Mouse (Mus musculus) ES-Bruce4 (cell line): Measurements from ENCODE around the gene Evpl. TPM values are rescaled to one million over a fixed set of nuclear protein-coding genes. Genes with fewer than 3 reads are reported as not detected.

Source experiments
- H3K27ac ChIP-seq: 2 replicates; pipeline ENCODE4 v1.5.1; 2012; ENCODE audit warnings: low read length, inconsistent platforms; ENCODE audit not compliant: insufficient read depth
- H3K27me3 ChIP-seq: 2 replicates; pipeline ENCODE4 v1.6.1; 2012; ENCODE audit warnings: mild to moderate bottlenecking, low read length, inconsistent platforms; ENCODE audit not compliant: control insufficient read depth, poor library complexity, insufficient read depth, severe bottlenecking
- H3K36me3 ChIP-seq: 2 replicates; pipeline ENCODE4 v1.6.1; 2012; ENCODE audit warnings: inconsistent platforms, mild to moderate bottlenecking, low read length, moderate library complexity; ENCODE audit not compliant: control insufficient read depth, poor library complexity, insufficient read depth, severe bottlenecking
- H3K4me1 ChIP-seq: one replicate; pipeline ENCODE4 v1.8.1; 2011; ENCODE audit warnings: low read length; ENCODE audit not compliant: control insufficient read depth, insufficient read depth
- H3K4me3 ChIP-seq: 2 replicates; pipeline ENCODE4 v1.5.1; 2011; ENCODE audit warnings: low read depth, mild to moderate bottlenecking, low read length
- H3K9ac ChIP-seq: 2 replicates; pipeline ENCODE4 v1.6.1; 2012; ENCODE audit warnings: low read depth, mild to moderate bottlenecking, inconsistent platforms; ENCODE audit not compliant: poor library complexity, severe bottlenecking
- H3K9me3 ChIP-seq: replicated peaks from 2 replicates; pipeline ENCODE4 v1.6.1; 2012; ENCODE audit warnings: mild to moderate bottlenecking, low read length, inconsistent platforms; ENCODE audit not compliant: control insufficient read depth, poor library complexity, insufficient read depth, severe bottlenecking
- CTCF ChIP-seq: IDR thresholded peaks from one replicate; pipeline ENCODE4 v1.8.1; 2011; ENCODE audit warnings: low read depth, low read length
- EP300 ChIP-seq: IDR thresholded peaks from 2 replicates; pipeline ENCODE4 v1.6.1; 2011; ENCODE audit warnings: low read depth, low read length; ENCODE audit not compliant: insufficient read depth
- POLR2A ChIP-seq: IDR thresholded peaks from one replicate; pipeline ENCODE4 v1.8.1; 2011; ENCODE audit warnings: low read length; ENCODE audit not compliant: insufficient read depth
- polyA plus RNA-seq: library from polyadenylated mRNA; stranded (reverse); fragments of >200 nt; gene quantifications from 2 replicates; pipeline ENCODE4 v1.2.4, GENCODE M21; 2011; ENCODE audit warnings: low read depth; ENCODE audit not compliant: missing spikeins, insufficient read depth, insufficient read length

The Evpl gene
- polyA plus RNA-seq, result 2.6 and 3.1 TPM in 2 replicates

- Histone ChIP-seq H3K36me3 (no peaks in the 10 kb centered on the region), H3K4me1 (no peaks in the 10 kb centered on the region), H3K9me3 (no peaks in the 10 kb centered on the region), H3K9ac (peak within 1 kb of the TSS; percentile 69), H3K27ac (no peak within 1 kb of the TSS), H3K4me3 (peak within 1 kb of the TSS; percentile 56), H3K27me3 (no peaks in the 10 kb centered on the region)
- no peak for TF ChIP-seq EP300
- TF ChIP-seq CTCF, result no peak
- TF ChIP-seq POLR2A, result no peak
Observed at GRCm38 (mm10) chr11:116237742-116238395, at the start of gene Evpl. TSS of gene Evpl (minus strand) at chr11:116238077.

- no peaks in the 10 kb centered on the region for H3K27me3 ChIP-seq
- no peak overlapping the region for H3K9ac ChIP-seq
- H3K36me3 ChIP-seq, result no peaks in the 10 kb centered on the region
- no peaks in the 10 kb centered on the region for H3K4me1 ChIP-seq
- no peak overlapping the region for H3K27ac ChIP-seq
- no peak overlapping the region for H3K4me3 ChIP-seq
- no peak for TF ChIP-seq CTCF
- no peak for TF ChIP-seq POLR2A
- TF ChIP-seq EP300, result no peak
- H3K9me3 ChIP-seq, result no peaks in the 10 kb centered on the region
Observed at GRCm38 (mm10) chr11:116287351-116287750, 49.5 kb upstream of the Evpl start.

GRCm38 (mm10) chr11:116285770-116286191 is 47.9 kb upstream of the Evpl start:
- Histone ChIP-seq H3K36me3 (no peaks in the 10 kb centered on the region), H3K27me3 (no peaks in the 10 kb centered on the region), H3K9me3 (no peaks in the 10 kb centered on the region), H3K4me1 (no peaks in the 10 kb centered on the region), H3K4me3 (no peak overlapping the region), H3K9ac (no peak overlapping the region), H3K27ac (no peak overlapping the region)
- no peak for TF ChIP-seq EP300
- TF ChIP-seq POLR2A, result no peak
- no peak for TF ChIP-seq CTCF

- Histone ChIP-seq H3K4me1 (no peaks in the 10 kb centered on the region), H3K9me3 (no peaks in the 10 kb centered on the region), H3K9ac (no peak overlapping the region), H3K36me3 (no peaks in the 10 kb centered on the region), H3K27ac (no peak overlapping the region), H3K4me3 (no peak overlapping the region), H3K27me3 (no peaks in the 10 kb centered on the region)
- TF ChIP-seq POLR2A (no peak), EP300 (no peak), CTCF (no peak)
Observed at GRCm38 (mm10) chr11:116283982-116284381, 46.1 kb upstream of the Evpl start.

- Histone ChIP-seq H3K9ac (no peak overlapping the region), H3K9me3 (no peaks in the 10 kb centered on the region), H3K27me3 (no peaks in the 10 kb centered on the region), H3K27ac (no peak overlapping the region), H3K4me3 (peak overlapping the region; percentile 24), H3K4me1 (no peaks in the 10 kb centered on the region), H3K36me3 (no peaks in the 10 kb centered on the region)
- TF ChIP-seq CTCF (no peak), EP300 (no peak), POLR2A (no peak)
Observed at GRCm38 (mm10) chr11:116282912-116283521, 45.1 kb upstream of the Evpl start.

GRCm38 (mm10) chr11:116282089-116282488 is 44.2 kb upstream of the Evpl start:
- H3K27ac ChIP-seq, result no peak overlapping the region
- H3K4me1 ChIP-seq, result no peaks in the 10 kb centered on the region
- TF ChIP-seq EP300 (0 out of 2 replicates have a peak, but pooled peaks have one; percentile 30), POLR2A (no peak), CTCF (peak; percentile 24)
- H3K9ac ChIP-seq, result no peak overlapping the region
- no peaks in the 10 kb centered on the region for H3K9me3 ChIP-seq
- no peak overlapping the region for H3K4me3 ChIP-seq
- H3K36me3 ChIP-seq, result no peaks in the 10 kb centered on the region
- H3K27me3 ChIP-seq, result no peaks in the 10 kb centered on the region
